Mouse (Mus musculus) brain, embryonic 14.5 days (tissue): ENCODE data around the gene Aldh5a1.

ENCODE experiments used
- CTCF ChIP-seq: fragments of 200-500 bp; IDR thresholded peaks from 2 replicates; pipeline ENCODE4 v1.5.1; 2012; ENCODE audit warnings: inconsistent platforms, mild to moderate bottlenecking, moderate library complexity, borderline replicate concordance; ENCODE audit not compliant: insufficient read depth, insufficient read length; ENCODE audit errors: extremely low read depth
- POLR2A ChIP-seq: fragments of 200-500 bp; IDR thresholded peaks from 2 replicates; pipeline ENCODE4 v1.6.1; 2012; ENCODE audit warnings: mild to moderate bottlenecking, inconsistent platforms, borderline replicate concordance; ENCODE audit not compliant: poor library complexity, insufficient read depth, insufficient read length, severe bottlenecking; ENCODE audit errors: extremely low read depth

DNA sequence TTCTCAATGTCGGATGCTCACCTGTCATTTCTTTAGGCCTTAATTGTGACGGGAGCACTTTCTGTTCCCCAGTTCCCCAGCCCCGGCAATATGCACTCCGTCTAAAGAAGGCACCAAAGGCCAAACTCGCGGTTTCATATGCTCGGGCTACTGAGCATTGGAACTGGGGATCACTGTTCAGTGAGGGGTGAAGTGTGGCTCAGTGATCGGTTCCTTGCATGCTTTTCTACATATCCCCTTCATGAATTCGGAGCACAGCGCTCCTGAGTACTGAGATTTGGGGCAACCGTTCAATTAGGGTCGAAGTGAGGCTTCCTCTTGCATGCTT is 342 bp upstream of the Aldh5a1 start:
- no peak for TF ChIP-seq POLR2A
- no peak for TF ChIP-seq CTCF
